Mouse (Mus musculus): Measurements from ENCODE around the gene Frmd4a. TPM values are rescaled to one million over a fixed set of nuclear protein-coding genes. Genes with fewer than 3 reads are reported as not detected.

The Frmd4a gene
- polyA plus RNA-seq, 1 experiment from 2014 or later, result 22.9 TPM

- Histone ChIP-seq H3K36me3 (no peaks in the 10 kb centered on the region), H3K9me3 (no peaks in the 10 kb centered on the region), H3K9ac (no peak overlapping the region), H3K4me1 (no peaks in the 10 kb centered on the region), H3K4me3 (replicated peaks) (no peak overlapping the region), H3K4me2 (no peak overlapping the region), H3K27ac (no peak overlapping the region), H3K27me3 (replicated peaks) (no peaks in the 10 kb centered on the region)
- ATAC-seq (ENCODE audit: insufficient read depth, low FRiP score, low read depth), result no peak
- 81% methylated on average over 4 of the region's 4 CpGs for WGBS
Measured at GRCm38 (mm10) chr2:4170189-4170588, 152.7 kb downstream of the Frmd4a start.

- Histone ChIP-seq H3K4me2 (no peak overlapping the region), H3K27me3 (replicated peaks) (no peaks in the 10 kb centered on the region), H3K9me3 (no peaks in the 10 kb centered on the region), H3K9ac (no peak overlapping the region), H3K36me3 (no peaks in the 10 kb centered on the region), H3K4me3 (replicated peaks) (no peak overlapping the region), H3K4me1 (no peaks in the 10 kb centered on the region), H3K27ac (no peak overlapping the region)
- WGBS, result 75% methylated on average over 8 of the region's 8 CpGs
- no peak for ATAC-seq (ENCODE audit: insufficient read depth, low FRiP score, low read depth)
Measured at GRCm38 (mm10) chr2:4184991-4185390, 167.5 kb downstream of the Frmd4a start.

GRCm38 (mm10) chr2:4187521-4187920 is 170.0 kb downstream of the Frmd4a start:
- H3K9ac ChIP-seq, result no peak overlapping the region
- H3K9me3 ChIP-seq, result no peaks in the 10 kb centered on the region
- H3K4me2 ChIP-seq, result no peak overlapping the region
- H3K27me3 ChIP-seq (replicated peaks), result no peaks in the 10 kb centered on the region
- no peak overlapping the region for H3K27ac ChIP-seq
- no peaks in the 10 kb centered on the region for H3K36me3 ChIP-seq
- no peak overlapping the region for H3K4me3 ChIP-seq (replicated peaks)
- H3K4me1 ChIP-seq, result no peaks in the 10 kb centered on the region
- no peak for ATAC-seq (ENCODE audit: insufficient read depth, low FRiP score, low read depth)
- WGBS, result 54% methylated on average over 4 of the region's 4 CpGs

GRCm38 (mm10) chr2:4188303-4188702 is 170.8 kb downstream of the Frmd4a start:
- Histone ChIP-seq H3K4me3 (replicated peaks) (no peak overlapping the region), H3K27me3 (replicated peaks) (no peaks in the 10 kb centered on the region), H3K4me2 (no peak overlapping the region), H3K9me3 (no peaks in the 10 kb centered on the region), H3K4me1 (no peaks in the 10 kb centered on the region), H3K9ac (no peak overlapping the region), H3K27ac (no peak overlapping the region), H3K36me3 (no peaks in the 10 kb centered on the region)
- 33% methylated on average over 3 of the region's 3 CpGs for WGBS
- ATAC-seq (ENCODE audit: insufficient read depth, low FRiP score, low read depth), result no peak

- 80% methylated on average over 3 of the region's 3 CpGs for WGBS
- Histone ChIP-seq H3K36me3 (no peaks in the 10 kb centered on the region), H3K4me1 (no peaks in the 10 kb centered on the region), H3K9ac (no peak overlapping the region), H3K9me3 (no peaks in the 10 kb centered on the region), H3K27ac (no peak overlapping the region), H3K27me3 (replicated peaks) (no peaks in the 10 kb centered on the region), H3K4me2 (no peak overlapping the region), H3K4me3 (replicated peaks) (no peak overlapping the region)
- no peak for ATAC-seq (ENCODE audit: insufficient read depth, low FRiP score, low read depth)
Measured at GRCm38 (mm10) chr2:4190345-4190744, 172.8 kb downstream of the Frmd4a start.

- Histone ChIP-seq H3K9ac (no peak overlapping the region), H3K27me3 (replicated peaks) (no peaks in the 10 kb centered on the region), H3K4me3 (replicated peaks) (no peak overlapping the region), H3K27ac (no peak overlapping the region), H3K9me3 (no peaks in the 10 kb centered on the region), H3K36me3 (no peaks in the 10 kb centered on the region), H3K4me1 (no peaks in the 10 kb centered on the region), H3K4me2 (no peak overlapping the region)
- ATAC-seq (ENCODE audit: insufficient read depth, low FRiP score, low read depth), result no peak
- 68% methylated on average over 5 of the region's 5 CpGs for WGBS
Measured at GRCm38 (mm10) chr2:4190995-4191394, 173.5 kb downstream of the Frmd4a start.

GRCm38 (mm10) chr2:4193206-4193605 is 175.7 kb downstream of the Frmd4a start:
- no peak overlapping the region for H3K9ac ChIP-seq
- no peak for ATAC-seq (ENCODE audit: insufficient read depth, low FRiP score, low read depth)
- no peaks in the 10 kb centered on the region for H3K4me1 ChIP-seq
- H3K9me3 ChIP-seq, result no peaks in the 10 kb centered on the region
- H3K27me3 ChIP-seq (replicated peaks), result no peaks in the 10 kb centered on the region
- no peaks in the 10 kb centered on the region for H3K36me3 ChIP-seq
- no peak overlapping the region for H3K4me2 ChIP-seq
- H3K4me3 ChIP-seq (replicated peaks), result no peak overlapping the region
- no peak overlapping the region for H3K27ac ChIP-seq

- H3K27me3 ChIP-seq (replicated peaks), result no peaks in the 10 kb centered on the region
- no peaks in the 10 kb centered on the region for H3K9me3 ChIP-seq
- no peak overlapping the region for H3K9ac ChIP-seq
- H3K36me3 ChIP-seq, result no peaks in the 10 kb centered on the region
- no peaks in the 10 kb centered on the region for H3K4me1 ChIP-seq
- H3K4me3 ChIP-seq (replicated peaks), result no peak overlapping the region
- H3K27ac ChIP-seq, result no peak overlapping the region
- no peak overlapping the region for H3K4me2 ChIP-seq
- WGBS, result 64% methylated on average over 9 of the region's 9 CpGs
- no peak for ATAC-seq (ENCODE audit: insufficient read depth, low FRiP score, low read depth)
Measured at GRCm38 (mm10) chr2:4194324-4195014, 177.0 kb downstream of the Frmd4a start.

- no peak overlapping the region for H3K27ac ChIP-seq
- H3K9me3 ChIP-seq, result no peaks in the 10 kb centered on the region
- no peak overlapping the region for H3K4me3 ChIP-seq (replicated peaks)
- 61% methylated on average over 4 of the region's 4 CpGs for WGBS
- H3K9ac ChIP-seq, result no peak overlapping the region
- no peaks in the 10 kb centered on the region for H3K27me3 ChIP-seq (replicated peaks)
- H3K36me3 ChIP-seq, result no peaks in the 10 kb centered on the region
- H3K4me1 ChIP-seq, result no peaks in the 10 kb centered on the region
- no peak overlapping the region for H3K4me2 ChIP-seq
- ATAC-seq (ENCODE audit: insufficient read depth, low FRiP score, low read depth), result no peak
Measured at GRCm38 (mm10) chr2:4196041-4196440, 178.5 kb downstream of the Frmd4a start.

- Histone ChIP-seq H3K27me3 (replicated peaks) (no peaks in the 10 kb centered on the region), H3K9ac (no peak overlapping the region), H3K9me3 (no peaks in the 10 kb centered on the region), H3K4me2 (no peak overlapping the region), H3K36me3 (no peaks in the 10 kb centered on the region), H3K4me1 (0 out of 2 replicates have a peak, but pooled peaks cover 2% of the 10 kb centered on the region), H3K27ac (no peak overlapping the region), H3K4me3 (replicated peaks) (no peak overlapping the region)
- 60% methylated on average over 7 of the region's 7 CpGs for WGBS
- no peak for ATAC-seq (ENCODE audit: insufficient read depth, low FRiP score, low read depth)
Measured at GRCm38 (mm10) chr2:4209234-4209633, 191.7 kb downstream of the Frmd4a start.

- Histone ChIP-seq H3K36me3 (no peaks in the 10 kb centered on the region), H3K4me3 (replicated peaks) (no peak overlapping the region), H3K27ac (no peak overlapping the region), H3K4me1 (no peaks in the 10 kb centered on the region), H3K9ac (no peak overlapping the region), H3K4me2 (no peak overlapping the region), H3K27me3 (replicated peaks) (no peaks in the 10 kb centered on the region), H3K9me3 (no peaks in the 10 kb centered on the region)
- ATAC-seq (ENCODE audit: insufficient read depth, low FRiP score, low read depth), result no peak
- WGBS, result 0% methylated on average over 1 of the region's 1 CpGs
Measured at GRCm38 (mm10) chr2:4222497-4222828, 204.9 kb downstream of the Frmd4a start.

GRCm38 (mm10) chr2:4223316-4223715 is 205.8 kb downstream of the Frmd4a start:
- Histone ChIP-seq H3K27me3 (replicated peaks) (no peaks in the 10 kb centered on the region), H3K4me1 (no peaks in the 10 kb centered on the region), H3K27ac (no peak overlapping the region), H3K4me2 (no peak overlapping the region), H3K9ac (no peak overlapping the region), H3K4me3 (replicated peaks) (no peak overlapping the region), H3K36me3 (no peaks in the 10 kb centered on the region), H3K9me3 (no peaks in the 10 kb centered on the region)
- ATAC-seq (ENCODE audit: insufficient read depth, low FRiP score, low read depth), result no peak
- 77% methylated on average over 6 of the region's 6 CpGs for WGBS

GRCm38 (mm10) chr2:4226941-4227558 is 209.5 kb downstream of the Frmd4a start:
- no peaks in the 10 kb centered on the region for H3K4me1 ChIP-seq
- no peak overlapping the region for H3K9ac ChIP-seq
- no peak overlapping the region for H3K4me3 ChIP-seq (replicated peaks)
- H3K9me3 ChIP-seq, result no peaks in the 10 kb centered on the region
- no peak overlapping the region for H3K27ac ChIP-seq
- no peak for ATAC-seq (ENCODE audit: insufficient read depth, low FRiP score, low read depth)
- no peak overlapping the region for H3K4me2 ChIP-seq
- no peaks in the 10 kb centered on the region for H3K27me3 ChIP-seq (replicated peaks)
- H3K36me3 ChIP-seq, result no peaks in the 10 kb centered on the region
- WGBS, result 70% methylated on average over 7 of the region's 7 CpGs
